Mouse (Mus musculus) hindbrain, postnatal 0 days (tissue): Measurements from ENCODE around the gene Plrg1. TPM values are rescaled to one million over a fixed set of nuclear protein-coding genes. Genes with fewer than 3 reads are reported as not detected.

Experiments used
- ATAC-seq: fragments of 200-750 bp; cut with Nextera tagmentation; 2 replicates; pipeline ENCODE4 v1.8.0; 2017; ENCODE audit warnings: mild to moderate bottlenecking, moderate TSS enrichment, moderate library complexity
- DNase-seq: peaks from one replicate; pipeline ENCODE4 v3.0.0-alpha.2; 2015; ENCODE audit warnings: low spot score
- H3K27ac ChIP-seq: fragments of 300-500 bp; sonication (generic); 2 replicates; pipeline ENCODE4 v1.5.1; 2014; ENCODE audit warnings: mild to moderate bottlenecking
- H3K27me3 ChIP-seq: fragments of 300-500 bp; sonication (generic); 2 replicates; pipeline ENCODE4 v1.6.1; 2014; ENCODE audit warnings: low read length, mixed read lengths; ENCODE audit not compliant: insufficient read depth
- H3K36me3 ChIP-seq: fragments of 300-500 bp; sonication (generic); 2 replicates; pipeline ENCODE4 v1.6.1; 2014; ENCODE audit warnings: low read length, mixed read lengths; ENCODE audit not compliant: insufficient read depth
- H3K4me1 ChIP-seq: fragments of 300-500 bp; sonication (generic); 2 replicates; pipeline ENCODE4 v1.6.1; 2014; ENCODE audit warnings: antibody characterized with exemption, low read length, mixed read lengths; ENCODE audit not compliant: insufficient read depth
- H3K4me2 ChIP-seq: fragments of 300-500 bp; sonication (generic); 2 replicates; pipeline ENCODE4 v1.6.1; 2014; ENCODE audit warnings: low read depth, mild to moderate bottlenecking, low read length, moderate library complexity, mixed read lengths
- H3K4me3 ChIP-seq: fragments of 300-500 bp; sonication (generic); 2 replicates; pipeline ENCODE4 v1.5.1; 2014; ENCODE audit warnings: low read length
- H3K9ac ChIP-seq: fragments of 300-500 bp; sonication (generic); replicated peaks from 2 replicates; pipeline ENCODE4 v1.6.1; 2014; ENCODE audit warnings: mild to moderate bottlenecking, low read length, moderate library complexity, mixed read lengths
- H3K9me3 ChIP-seq: fragments of 300-500 bp; sonication (generic); 2 replicates; pipeline ENCODE4 v1.6.1; 2016; ENCODE audit warnings: low read length, mixed read lengths
- CTCF ChIP-seq: IDR thresholded peaks from 2 replicates; pipeline ENCODE4 v1.5.1; 2016; ENCODE audit warnings: antibody characterized with exemption, control low read depth, low read depth
- WGBS: fragments of 180-500 bp; shearing (Covaris S2); extraction: QIAGEN DNeasy Blood & Tissue Kit; methylation state at CpG from one replicate; pipeline ENCODE4 v1.1.7; 2014; 5-methylcytosine and 5-hydroxymethylcytosine counted together
- polyA plus RNA-seq: library from polyadenylated mRNA; unstranded; fragments of >200 nt; fragmentation: Nextera tagmentation; extraction: Ambion mirVana; gene quantifications from 2 replicates; pipeline ENCODE4 v1.2.1, GENCODE M21; 2015
- total RNA-seq: library from RNA; depleted of rRNA; stranded (reverse); fragments of >200 nt; gene quantifications from 2 replicates; pipeline ENCODE4 v1.2.3, GENCODE M21; 2014

Gene Plrg1
- total and polyA plus RNA-seq, 2 experiments from 2014 or later = 62.7 to 77.7 TPM

DNA sequence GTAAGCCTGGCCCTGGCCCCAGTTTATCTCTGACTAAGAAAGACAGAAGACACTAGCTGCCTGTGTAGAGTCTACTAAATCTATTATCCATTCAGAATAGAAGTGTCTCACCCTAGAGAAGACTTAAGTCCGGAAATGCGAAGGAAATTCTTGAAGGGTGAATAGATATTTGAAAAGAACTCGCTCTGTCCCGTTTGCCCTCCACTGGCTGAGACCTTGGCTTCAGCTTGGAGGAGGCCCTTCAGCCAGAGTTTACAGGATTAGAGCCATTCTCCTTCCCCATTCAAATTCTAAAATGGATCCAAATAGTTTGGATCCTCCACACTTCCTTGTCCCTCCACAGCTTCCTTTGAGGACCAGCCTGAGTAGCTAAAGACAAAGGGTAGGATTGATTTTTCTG, 25.0 kb upstream of the Plrg1 start:
- Histone ChIP-seq H3K4me1 (no peaks in the 10 kb centered on the region), H3K4me2 (no peak overlapping the region), H3K27me3 (no peaks in the 10 kb centered on the region), H3K9ac (no peak overlapping the region), H3K36me3 (no peaks in the 10 kb centered on the region), H3K9me3 (no peaks in the 10 kb centered on the region), H3K27ac (no peak overlapping the region), H3K4me3 (no peak overlapping the region)
- no peak for DNase-seq
- ATAC-seq = no peak
- TF ChIP-seq CTCF = no peak
- WGBS = 91% methylated on average over 4 of the region's 4 CpGs

DNA sequence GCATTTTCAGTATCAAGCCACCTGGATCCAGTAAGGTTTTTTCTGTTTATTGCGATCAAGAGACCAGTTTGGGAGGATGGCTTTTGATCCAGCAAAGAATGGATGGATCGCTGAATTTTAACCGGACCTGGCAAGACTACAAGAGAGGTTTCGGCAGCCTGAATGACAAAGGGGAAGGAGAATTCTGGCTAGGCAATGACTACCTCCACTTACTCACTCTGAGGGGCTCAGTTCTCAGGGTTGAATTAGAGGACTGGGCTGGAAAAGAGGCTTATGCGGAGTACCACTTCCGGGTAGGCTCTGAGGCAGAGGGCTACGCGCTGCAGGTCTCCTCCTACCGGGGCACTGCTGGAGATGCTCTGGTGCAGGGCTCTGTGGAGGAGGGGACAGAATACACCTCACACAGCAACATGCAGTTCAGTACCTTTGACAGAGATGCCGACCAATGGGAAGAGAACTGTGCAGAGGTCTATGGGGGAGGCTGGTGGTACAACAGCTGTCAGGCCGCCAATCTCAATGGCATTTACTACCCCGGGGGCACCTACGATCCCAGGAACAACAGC, 22.5 kb upstream of the Plrg1 start:
- H3K36me3 ChIP-seq = no peaks in the 10 kb centered on the region
- 42% methylated on average over 13 of the region's 13 CpGs for WGBS
- H3K4me1 ChIP-seq = no peaks in the 10 kb centered on the region
- peak overlapping the region; percentile 31 for H3K4me2 ChIP-seq
- TF ChIP-seq CTCF = no peak
- H3K27ac ChIP-seq = no peak overlapping the region
- H3K9me3 ChIP-seq = no peaks in the 10 kb centered on the region
- DNase-seq (no peak), ATAC-seq (peak; percentile 35; the same call in 1 of the 2 replicates)
- no peak overlapping the region for H3K4me3 ChIP-seq
- no peaks in the 10 kb centered on the region for H3K27me3 ChIP-seq
- no peak overlapping the region for H3K9ac ChIP-seq

DNA sequence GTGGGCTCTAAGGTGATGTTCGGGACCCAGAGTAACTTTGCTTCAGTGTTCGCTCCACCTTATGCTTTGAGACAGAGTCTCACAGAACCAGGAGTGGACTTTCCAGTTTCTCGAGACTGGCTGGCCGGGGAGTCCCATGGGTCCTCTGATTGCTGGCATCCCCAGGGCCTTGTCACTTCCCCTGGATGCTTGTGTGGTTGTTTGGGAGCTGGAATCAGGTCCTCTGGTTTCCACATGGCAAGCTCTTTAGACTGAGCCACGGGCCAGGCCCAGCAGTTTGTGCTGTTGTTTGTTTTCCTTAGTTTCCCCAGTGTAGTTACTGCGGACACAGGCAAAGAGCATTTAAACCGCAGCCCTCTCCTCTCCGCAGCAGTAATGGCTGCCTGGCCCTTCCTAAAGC, 21.5 kb upstream of the Plrg1 start:
- Histone ChIP-seq H3K27ac (no peak overlapping the region), H3K4me2 (no peak overlapping the region), H3K36me3 (no peaks in the 10 kb centered on the region), H3K9ac (no peak overlapping the region), H3K27me3 (no peaks in the 10 kb centered on the region), H3K4me1 (no peaks in the 10 kb centered on the region), H3K4me3 (no peak overlapping the region), H3K9me3 (no peaks in the 10 kb centered on the region)
- no peak for ATAC-seq
- no peak for TF ChIP-seq CTCF
- WGBS = 82% methylated on average over 8 of the region's 8 CpGs
- DNase-seq = no peak

GRCm38 (mm10) chr3:83038865-83039264, 16.5 kb upstream of the Plrg1 start:
- H3K9me3 ChIP-seq = no peaks in the 10 kb centered on the region
- TF ChIP-seq CTCF = no peak
- no peak overlapping the region for H3K4me3 ChIP-seq
- ATAC-seq (no peak), DNase-seq (no peak)
- H3K36me3 ChIP-seq = no peaks in the 10 kb centered on the region
- H3K9ac ChIP-seq = no peak overlapping the region
- no peak overlapping the region for H3K27ac ChIP-seq
- no peaks in the 10 kb centered on the region for H3K4me1 ChIP-seq
- no peak overlapping the region for H3K4me2 ChIP-seq
- H3K27me3 ChIP-seq = no peaks in the 10 kb centered on the region
- 55% methylated on average over 2 of the region's 2 CpGs for WGBS

GRCm38 (mm10) chr3:83039666-83040065, 15.7 kb upstream of the Plrg1 start:
- ATAC-seq (no peak), DNase-seq (no peak)
- Histone ChIP-seq H3K4me1 (no peaks in the 10 kb centered on the region), H3K36me3 (no peaks in the 10 kb centered on the region), H3K27me3 (no peaks in the 10 kb centered on the region), H3K4me3 (no peak overlapping the region), H3K9me3 (no peaks in the 10 kb centered on the region), H3K9ac (no peak overlapping the region), H3K4me2 (no peak overlapping the region), H3K27ac (no peak overlapping the region)
- WGBS = 81% methylated on average over 4 of the region's 4 CpGs
- no peak for TF ChIP-seq CTCF

DNA sequence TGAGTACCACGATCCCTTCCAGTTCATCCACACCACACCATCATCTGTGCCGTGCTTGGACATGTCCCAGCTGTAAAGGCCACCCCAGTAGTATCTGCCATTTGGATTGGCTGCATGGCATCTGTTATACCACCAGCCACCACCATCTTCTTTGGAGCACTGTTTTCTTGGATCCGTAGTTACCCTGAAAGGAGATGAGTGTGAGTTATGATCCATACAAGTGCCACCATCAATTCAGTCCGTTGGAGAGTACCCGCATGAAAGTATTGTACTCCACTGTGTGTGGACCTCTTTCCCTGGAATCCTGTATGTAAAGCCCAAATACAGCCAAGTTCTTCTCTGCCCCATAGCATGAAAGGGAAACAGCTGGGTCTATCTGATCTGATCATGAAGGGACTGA, 12.9 kb upstream of the Plrg1 start:
- H3K27me3 ChIP-seq = no peaks in the 10 kb centered on the region
- no peak overlapping the region for H3K4me2 ChIP-seq
- no peak for TF ChIP-seq CTCF
- H3K9me3 ChIP-seq = no peaks in the 10 kb centered on the region
- no peaks in the 10 kb centered on the region for H3K36me3 ChIP-seq
- no peak overlapping the region for H3K4me3 ChIP-seq
- no peak overlapping the region for H3K9ac ChIP-seq
- H3K27ac ChIP-seq = no peak overlapping the region
- 89% methylated on average over 5 of the region's 5 CpGs for WGBS
- H3K4me1 ChIP-seq = no peaks in the 10 kb centered on the region
- ATAC-seq (no peak), DNase-seq (no peak)

GRCm38 (mm10) chr3:83046649-83047048, 8.7 kb upstream of the Plrg1 start:
- DNase-seq (no peak), ATAC-seq (no peak)
- 86% methylated on average over 11 of the region's 11 CpGs for WGBS
- Histone ChIP-seq H3K27ac (no peak overlapping the region), H3K9me3 (no peaks in the 10 kb centered on the region), H3K4me3 (no peak overlapping the region), H3K4me2 (no peak overlapping the region), H3K36me3 (no peaks in the 10 kb centered on the region), H3K4me1 (no peaks in the 10 kb centered on the region), H3K27me3 (no peaks in the 10 kb centered on the region), H3K9ac (no peak overlapping the region)
- no peak for TF ChIP-seq CTCF
